Mouse (Mus musculus): ENCODE measurements around the gene Siglecg. TPM values are rescaled to one million over a fixed set of nuclear protein-coding genes. Genes with fewer than 3 reads are reported as not detected.

Siglecg gene
- polyA plus RNA-seq, 1 experiment from 2014 or later = 0.28 TPM

DNA sequence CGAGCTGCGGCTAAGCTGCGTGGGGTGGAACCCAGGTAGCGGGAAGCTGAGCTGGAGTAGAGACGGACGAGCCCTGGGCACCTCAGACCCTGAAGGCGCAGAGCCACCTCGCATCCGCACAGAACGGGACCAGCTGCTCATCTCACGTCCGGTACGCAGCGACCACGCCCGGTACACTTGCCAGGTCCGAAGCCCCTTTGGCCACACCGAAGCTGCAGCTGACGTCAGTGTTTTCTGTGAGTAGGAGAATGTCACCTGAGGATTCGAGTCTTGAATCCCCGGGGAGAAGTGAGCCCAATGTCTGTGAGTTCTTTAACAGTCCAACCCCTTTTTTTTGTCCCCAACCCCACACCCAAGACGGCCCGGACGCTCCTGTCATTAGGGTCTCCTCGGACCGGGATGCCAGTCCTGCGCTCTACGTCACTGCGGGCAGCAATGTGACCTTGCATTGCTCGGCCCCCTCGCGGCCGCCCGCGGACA, 56.9 kb downstream of the Siglecg start:
- no peaks in the 10 kb centered on the region for H3K9me3 ChIP-seq (replicated peaks)
- H3K27me3 ChIP-seq = peaks cover 18% of the 10 kb centered on the region
- DNase-seq = no peak
- no peaks in the 10 kb centered on the region for H3K36me3 ChIP-seq
- H3K27ac ChIP-seq = no peak overlapping the region
- whole genome bisulfite sequencing (ENCODE audit: insufficient replicate concordance) = 4% methylated on average over 35 of the region's 35 CpGs
- H3K4me1 ChIP-seq (replicated peaks) = peaks cover 22% of the 10 kb centered on the region
- H3K4me3 ChIP-seq (replicated peaks) = peak overlapping the region; percentile 63
- peak overlapping the region; percentile 94 for H3K4me2 ChIP-seq
- no peak for ATAC-seq (ENCODE audit: low read depth)
- H3K9ac ChIP-seq = peak overlapping the region; percentile 66

DNA sequence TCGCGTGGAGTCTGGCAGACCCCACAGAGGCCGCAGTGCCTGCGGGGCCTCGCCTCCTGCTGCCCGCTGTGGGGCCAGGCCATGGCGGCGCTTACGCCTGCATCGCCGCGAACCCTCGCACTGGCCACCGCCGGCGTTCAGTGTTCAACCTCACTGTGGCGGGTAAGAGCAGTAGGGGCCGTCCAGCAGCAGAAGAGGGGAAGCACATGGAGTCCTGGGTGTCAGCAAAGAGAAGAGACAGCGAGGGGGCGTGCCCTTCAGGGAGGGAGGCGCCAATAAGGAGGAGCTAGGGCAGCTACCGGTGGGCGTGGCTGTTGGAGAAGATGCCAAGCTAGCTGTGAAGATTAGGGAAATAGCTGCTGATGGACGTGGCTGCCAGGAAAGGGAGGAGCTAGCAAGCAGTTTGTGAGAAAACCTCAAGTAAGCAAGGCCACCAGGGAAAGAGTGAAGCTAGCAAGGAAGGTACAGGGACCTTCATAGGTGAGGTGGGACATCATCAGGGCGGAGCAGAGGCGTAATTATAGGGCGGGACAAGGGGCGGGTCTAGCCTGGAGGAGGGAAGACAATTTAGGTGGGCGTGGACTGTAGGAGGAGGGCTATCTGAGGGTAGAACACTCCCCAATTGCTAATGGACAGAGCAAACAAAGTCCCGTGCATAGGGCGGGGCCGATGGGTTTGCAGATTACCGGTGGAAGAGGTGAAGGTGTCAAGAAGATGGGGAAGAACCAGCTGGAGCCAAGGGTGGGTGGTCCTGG, 57.5 kb downstream of the Siglecg start:
- no peaks in the 10 kb centered on the region for H3K36me3 ChIP-seq
- peaks cover 22% of the 10 kb centered on the region for H3K4me1 ChIP-seq (replicated peaks)
- ATAC-seq (ENCODE audit: low read depth) = peak; percentile 89
- under 1% methylated on average over 33 of the region's 33 CpGs for WGBS (ENCODE audit: insufficient replicate concordance)
- peak overlapping the region; percentile 63 for H3K4me3 ChIP-seq (replicated peaks)
- H3K27me3 ChIP-seq = peaks cover 18% of the 10 kb centered on the region
- H3K9ac ChIP-seq = peak overlapping the region; percentile 66
- no peaks in the 10 kb centered on the region for H3K9me3 ChIP-seq (replicated peaks)
- no peak overlapping the region for H3K27ac ChIP-seq
- peak overlapping the region; percentile 94 for H3K4me2 ChIP-seq
- peak; percentile 89 for DNase-seq

GRCm38 (mm10) chr7:43466099-43466694, 58.2 kb downstream of the Siglecg start:
- Histone ChIP-seq H3K27ac (no peak overlapping the region), H3K9me3 (replicated peaks) (no peaks in the 10 kb centered on the region), H3K4me3 (replicated peaks) (peak overlapping the region; percentile 63), H3K9ac (peak overlapping the region; percentile 60), H3K4me1 (replicated peaks) (peaks cover 22% of the 10 kb centered on the region), H3K27me3 (peaks cover 18% of the 10 kb centered on the region), H3K36me3 (no peaks in the 10 kb centered on the region), H3K4me2 (peak overlapping the region; percentile 94)
- DNase-seq (peak; percentile 71), ATAC-seq (ENCODE audit: low read depth) (peak; percentile 53)
- WGBS (ENCODE audit: insufficient replicate concordance) = under 1% methylated on average over 33 of the region's 33 CpGs

Small RNAs within 50 kb of the gene (microRNA-seq; reads per million reads assigned to microRNA genes)
- gene Mir7051 = 2.6 reads per million

Other genes starting within 250 kb of the Siglecg start
- 4.1 and 5.8 TPM in 2 replicates for gene Zfp715, start 94.9 kb upstream of the Siglecg start, polyA plus RNA-seq (2015; fragmentation: Nextera tagmentation; extraction: Ambion mirVana)
- gene Siglecf, start 56.9 kb upstream of the Siglecg start, polyA plus RNA-seq (2015; fragmentation: Nextera tagmentation; extraction: Ambion mirVana) = 2.0 and 2.2 TPM in 2 replicates
- not detected in 2 replicates for gene Lim2, start 19.5 kb downstream of the Siglecg start, polyA plus RNA-seq (2015; fragmentation: Nextera tagmentation; extraction: Ambion mirVana)
- 7.1 and 9.6 TPM in 2 replicates for gene Nkg7, start 28.9 kb downstream of the Siglecg start, polyA plus RNA-seq (2015; fragmentation: Nextera tagmentation; extraction: Ambion mirVana)
- not detected in 2 replicates for gene Cldnd2, start 32.6 kb downstream of the Siglecg start, polyA plus RNA-seq (2015; fragmentation: Nextera tagmentation; extraction: Ambion mirVana)
- gene Etfb, start 35.9 kb downstream of the Siglecg start, polyA plus RNA-seq (2015; fragmentation: Nextera tagmentation; extraction: Ambion mirVana) = 241 and 252 TPM in 2 replicates
- not detected in 2 replicates for gene Gm45233, start 35.9 kb downstream of the Siglecg start, polyA plus RNA-seq (2015; fragmentation: Nextera tagmentation; extraction: Ambion mirVana)
- gene Vsig10l, start 54.9 kb downstream of the Siglecg start, polyA plus RNA-seq (2015; fragmentation: Nextera tagmentation; extraction: Ambion mirVana) = 0.58 and 0.85 TPM in 2 replicates
- gene Iglon5, start 81.9 kb downstream of the Siglecg start, polyA plus RNA-seq (2015; fragmentation: Nextera tagmentation; extraction: Ambion mirVana) = not detected in 2 replicates
- not detected in 2 replicates for gene 4931406B18Rik, start 97.7 kb downstream of the Siglecg start, polyA plus RNA-seq (2015; fragmentation: Nextera tagmentation; extraction: Ambion mirVana)
- gene Cd33, start 136.2 kb downstream of the Siglecg start, polyA plus RNA-seq (2015; fragmentation: Nextera tagmentation; extraction: Ambion mirVana) = 1.3 TPM in 2 replicates
- gene Zfp658, start 154.1 kb downstream of the Siglecg start, polyA plus RNA-seq (2015; fragmentation: Nextera tagmentation; extraction: Ambion mirVana) = 0.20 and 0.27 TPM in 2 replicates
- gene Zfp719, start 171.4 kb downstream of the Siglecg start, polyA plus RNA-seq (2015; fragmentation: Nextera tagmentation; extraction: Ambion mirVana) = 2.0 and 2.7 TPM in 2 replicates
- 0.08 TPM in 1 of 2 replicates, not detected in the other for gene Zfp819, start 199.0 kb downstream of the Siglecg start, polyA plus RNA-seq (2015; fragmentation: Nextera tagmentation; extraction: Ambion mirVana)
- gene Ceacam18, start 226.5 kb downstream of the Siglecg start, polyA plus RNA-seq (2015; fragmentation: Nextera tagmentation; extraction: Ambion mirVana) = not detected in 2 replicates